Mouse (Mus musculus) lung, embryonic 15.5 days (tissue): ENCODE results near the gene Acvrl1. TPM values are rescaled to one million over a fixed set of nuclear protein-coding genes. Genes with fewer than 3 reads are reported as not detected.
"Not testable (repeated sequence)": the region's sequence is repeated elsewhere in the genome, so short reads cannot be mapped to it uniquely, and the experiment has no call there.

Source experiments
- ATAC-seq: fragments of 200-750 bp; cut with Nextera tagmentation; 2 replicates; pipeline ENCODE4 v1.8.0; 2017; ENCODE audit warnings: moderate number of reproducible peaks, borderline replicate concordance; ENCODE audit not compliant: low FRiP score, low TSS enrichment; ENCODE audit errors: extremely low read depth
- H3K27ac ChIP-seq: fragments of 300-500 bp; sonication (generic); 2 replicates; pipeline ENCODE4 v1.5.1; 2015; ENCODE audit warnings: moderate library complexity, mild to moderate bottlenecking, inconsistent platforms
- H3K27me3 ChIP-seq: fragments of 300-500 bp; sonication (generic); 2 replicates; pipeline ENCODE4 v1.6.1; 2015; ENCODE audit warnings: inconsistent platforms
- H3K36me3 ChIP-seq: fragments of 300-500 bp; sonication (generic); 2 replicates; pipeline ENCODE4 v1.6.1; 2015; ENCODE audit warnings: inconsistent platforms
- H3K4me1 ChIP-seq: fragments of 300-500 bp; sonication (generic); 2 replicates; pipeline ENCODE4 v1.6.1; 2015; ENCODE audit warnings: inconsistent platforms
- H3K4me2 ChIP-seq: fragments of 300-500 bp; sonication (generic); 2 replicates; pipeline ENCODE4 v1.6.1; 2015; ENCODE audit warnings: inconsistent platforms, mild to moderate bottlenecking, moderate library complexity
- H3K4me3 ChIP-seq: fragments of 300-500 bp; sonication (generic); 2 replicates; pipeline ENCODE4 v1.5.1; 2015; ENCODE audit warnings: mild to moderate bottlenecking, inconsistent platforms
- H3K9ac ChIP-seq: fragments of 300-500 bp; sonication (generic); 2 replicates; pipeline ENCODE4 v1.6.1; 2015; ENCODE audit warnings: inconsistent platforms
- H3K9me3 ChIP-seq: fragments of 300-500 bp; sonication (generic); 2 replicates; pipeline ENCODE4 v1.6.1; 2016; ENCODE audit warnings: inconsistent platforms
- WGBS: fragments of 180-500 bp; shearing (Covaris S2); methylation state at CpG from one replicate; pipeline ENCODE4 v1.1.7; 2015; 5-methylcytosine and 5-hydroxymethylcytosine counted together
- polyA plus RNA-seq: library from polyadenylated mRNA; unstranded; fragments of >200 nt; fragmentation: Nextera tagmentation; extraction: Ambion mirVana; gene quantifications from 2 replicates; pipeline ENCODE4 v1.2.1, GENCODE M21; 2015

Acvrl1 gene
- polyA plus RNA-seq, 1 experiment from 2014 or later, result 72.4 TPM

GRCm38 (mm10) chr15:101113176-101113575 is 15.1 kb upstream of the Acvrl1 start:
- peak overlapping the region; percentile 68 for H3K27ac ChIP-seq
- H3K36me3 ChIP-seq, result no peaks in the 10 kb centered on the region
- H3K9me3 ChIP-seq, result peaks cover 3% of the 10 kb centered on the region; the same call in 1 of the 2 replicates
- 35% methylated on average over 8 of the region's 8 CpGs for WGBS
- ATAC-seq, result peak; percentile 78; the same call in 1 of the 2 replicates
- peaks cover 12% of the 10 kb centered on the region; the same call in 1 of the 2 replicates for H3K4me1 ChIP-seq
- no peak overlapping the region for H3K9ac ChIP-seq
- no peak overlapping the region for H3K4me3 ChIP-seq
- H3K27me3 ChIP-seq, result no peaks in the 10 kb centered on the region; the same call in 1 of the 2 replicates
- H3K4me2 ChIP-seq, result peak overlapping the region; percentile 19; the same call in 1 of the 2 replicates

- not testable (repeated sequence) for H3K9me3 ChIP-seq, H3K9ac ChIP-seq, H3K4me2 ChIP-seq, H3K4me3 ChIP-seq, ATAC-seq, H3K27me3 ChIP-seq, H3K36me3 ChIP-seq
- Histone ChIP-seq H3K27ac (peak overlapping the region; percentile 68), H3K4me1 (peaks cover 12% of the 10 kb centered on the region; the same call in 1 of the 2 replicates)
- 87% methylated on average over 2 of the region's 2 CpGs for WGBS
These were observed 14.5 kb upstream of the Acvrl1 start for GRCm38 (mm10) chr15:101113778-101114177.

GRCm38 (mm10) chr15:101115511-101116110 is 12.7 kb upstream of the Acvrl1 start, which contains the start of gene Ankrd33:
Gene Ankrd33 (plus strand): TSS chr15:101115755.
- peaks cover 17% of the 10 kb centered on the region for H3K4me1 ChIP-seq
- no peaks in the 10 kb centered on the region; the same call in 1 of the 2 replicates for H3K27me3 ChIP-seq
- no peaks in the 10 kb centered on the region for H3K36me3 ChIP-seq
- H3K4me3 ChIP-seq, result no peak within 1 kb of the TSS
- H3K9me3 ChIP-seq, result peaks cover 3% of the 10 kb centered on the region; the same call in 1 of the 2 replicates
- WGBS, result 73% methylated on average over 5 of the region's 5 CpGs
- H3K9ac ChIP-seq, result no peak within 1 kb of the TSS
- no peak within 1 kb of the TSS for H3K27ac ChIP-seq
- no peak within 1 kb of the TSS for H3K4me2 ChIP-seq
- no peak for ATAC-seq

- Histone ChIP-seq H3K36me3 (no peaks in the 10 kb centered on the region), H3K4me2 (no peak overlapping the region), H3K4me3 (no peak overlapping the region), H3K9ac (no peak overlapping the region), H3K27me3 (no peaks in the 10 kb centered on the region), H3K9me3 (peaks cover 3% of the 10 kb centered on the region; the same call in 1 of the 2 replicates), H3K4me1 (peaks cover 8% of the 10 kb centered on the region; the same call in 1 of the 2 replicates), H3K27ac (peak overlapping the region; percentile 42)
- ATAC-seq, result no peak
- WGBS, result 52% methylated on average over 14 of the region's 14 CpGs
These were observed 9.8 kb upstream of the Acvrl1 start for GRCm38 (mm10) chr15:101118399-101119125.

GRCm38 (mm10) chr15:101121411-101122289 is 6.7 kb upstream of the Acvrl1 start:
- no peak for ATAC-seq
- Histone ChIP-seq H3K27ac (no peak overlapping the region), H3K4me3 (no peak overlapping the region), H3K4me1 (peaks cover 13% of the 10 kb centered on the region), H3K9ac (no peak overlapping the region), H3K36me3 (no peaks in the 10 kb centered on the region), H3K4me2 (no peak overlapping the region), H3K9me3 (no peaks in the 10 kb centered on the region), H3K27me3 (no peaks in the 10 kb centered on the region)
- 62% methylated on average over 9 of the region's 9 CpGs for WGBS

- H3K36me3 ChIP-seq, result no peaks in the 10 kb centered on the region
- 19% methylated on average over 2 of the region's 2 CpGs for WGBS
- H3K27ac ChIP-seq, result 0 out of 2 replicates have a peak overlapping the region, but pooled peaks have one; percentile 35
These were observed 6.1 kb upstream of the Acvrl1 start for GRCm38 (mm10) chr15:101122290-101122589.

GRCm38 (mm10) chr15:101123202-101123601 is 5.1 kb upstream of the Acvrl1 start:
- no peaks in the 10 kb centered on the region for H3K36me3 ChIP-seq
- no peak overlapping the region for H3K4me3 ChIP-seq
- no peak overlapping the region for H3K4me2 ChIP-seq
- ATAC-seq, result no peak
- H3K4me1 ChIP-seq, result peaks cover 24% of the 10 kb centered on the region
- H3K9ac ChIP-seq, result no peak overlapping the region
- no peaks in the 10 kb centered on the region for H3K9me3 ChIP-seq
- 50% methylated on average over 4 of the region's 4 CpGs for WGBS
- peak overlapping the region; percentile 68 for H3K27ac ChIP-seq
- no peaks in the 10 kb centered on the region for H3K27me3 ChIP-seq

More at GRCm38 (mm10) chr15:101122290-101122589, 6.1 kb upstream of the Acvrl1 start:
- no peak overlapping the region for H3K4me2 ChIP-seq
- no peak overlapping the region for H3K4me3 ChIP-seq
- no peaks in the 10 kb centered on the region for H3K9me3 ChIP-seq
- no peaks in the 10 kb centered on the region for H3K27me3 ChIP-seq
- no peak overlapping the region for H3K9ac ChIP-seq
- H3K4me1 ChIP-seq, result peaks cover 18% of the 10 kb centered on the region
- no peak for ATAC-seq

- H3K9ac ChIP-seq, result no peak overlapping the region
- peaks cover 14% of the 10 kb centered on the region; the same call in 1 of the 2 replicates for H3K27me3 ChIP-seq
- H3K27ac ChIP-seq, result no peak overlapping the region
- WGBS, result 85% methylated on average over 6 of the region's 6 CpGs
- no peak for ATAC-seq
- no peaks in the 10 kb centered on the region for H3K36me3 ChIP-seq
- H3K9me3 ChIP-seq, result no peaks in the 10 kb centered on the region
- no peak overlapping the region for H3K4me2 ChIP-seq
- peaks cover 37% of the 10 kb centered on the region for H3K4me1 ChIP-seq
- H3K4me3 ChIP-seq, result no peak overlapping the region
These were observed 2.8 kb upstream of the Acvrl1 start for GRCm38 (mm10) chr15:101125561-101125960.

GRCm38 (mm10) chr15:101126876-101127544 is 1.3 kb upstream of the Acvrl1 start:
- Histone ChIP-seq H3K36me3 (no peaks in the 10 kb centered on the region), H3K27me3 (peaks cover 14% of the 10 kb centered on the region; the same call in 1 of the 2 replicates), H3K4me2 (no peak overlapping the region), H3K27ac (peak overlapping the region; percentile 77), H3K9ac (no peak overlapping the region), H3K4me1 (peaks cover 47% of the 10 kb centered on the region), H3K9me3 (no peaks in the 10 kb centered on the region), H3K4me3 (no peak overlapping the region)
- 62% methylated on average over 12 of the region's 12 CpGs for WGBS
- peak; percentile 58; the same call in 1 of the 2 replicates for ATAC-seq

- Histone ChIP-seq H3K9me3 (no peaks in the 10 kb centered on the region), H3K4me2 (peak overlapping the region; percentile 77), H3K4me3 (peak overlapping the region; percentile 60), H3K27me3 (peaks cover 14% of the 10 kb centered on the region; the same call in 1 of the 2 replicates), H3K36me3 (no peaks in the 10 kb centered on the region), H3K9ac (peak overlapping the region; percentile 84), H3K4me1 (peaks cover 69% of the 10 kb centered on the region), H3K27ac (peak overlapping the region; percentile 86; the same call in 1 of the 2 replicates)
- ATAC-seq, result no peak
- WGBS, result 22% methylated on average over 5 of the region's 5 CpGs
These were observed 1.1 kb downstream of the Acvrl1 start for GRCm38 (mm10) chr15:101129412-101129811.

- Histone ChIP-seq H3K4me1 (peaks cover 69% of the 10 kb centered on the region), H3K4me3 (no peak overlapping the region), H3K27ac (peak overlapping the region; percentile 91), H3K9ac (no peak overlapping the region), H3K36me3 (no peaks in the 10 kb centered on the region), H3K4me2 (peak overlapping the region; percentile 77), H3K27me3 (peaks cover 14% of the 10 kb centered on the region; the same call in 1 of the 2 replicates), H3K9me3 (no peaks in the 10 kb centered on the region)
- ATAC-seq, result no peak
- 16% methylated on average over 11 of the region's 11 CpGs for WGBS
These were observed 3.2 kb downstream of the Acvrl1 start for GRCm38 (mm10) chr15:101131498-101131897.
